Mouse (Mus musculus) forebrain, embryonic 13.5 days (tissue): ENCODE measurements around the gene Clcnkb. TPM values are rescaled to one million over a fixed set of nuclear protein-coding genes. Genes with fewer than 3 reads are reported as not detected.

ENCODE experiments used
- ATAC-seq: fragments of 200-750 bp; cut with Nextera tagmentation; 2 replicates; pipeline ENCODE4 v1.8.0; 2017
- H3K27ac ChIP-seq: fragments of 300-500 bp; sonication (generic); 2 replicates; pipeline ENCODE4 v1.5.1; 2015; ENCODE audit warnings: inconsistent platforms, mild to moderate bottlenecking, moderate library complexity
- H3K27me3 ChIP-seq: fragments of 300-500 bp; sonication (generic); 2 replicates; pipeline ENCODE4 v1.6.1; 2015; ENCODE audit warnings: mild to moderate bottlenecking, inconsistent platforms
- H3K36me3 ChIP-seq: fragments of 300-500 bp; sonication (generic); 2 replicates; pipeline ENCODE4 v1.6.1; 2015; ENCODE audit warnings: mild to moderate bottlenecking, inconsistent platforms; ENCODE audit not compliant: poor library complexity, severe bottlenecking
- H3K4me1 ChIP-seq: fragments of 300-500 bp; sonication (generic); 2 replicates; pipeline ENCODE4 v1.6.1; 2015; ENCODE audit warnings: inconsistent platforms
- H3K4me2 ChIP-seq: fragments of 300-500 bp; sonication (generic); 2 replicates; pipeline ENCODE4 v1.6.1; 2015; ENCODE audit warnings: inconsistent platforms, mild to moderate bottlenecking, moderate library complexity
- H3K4me3 ChIP-seq: fragments of 300-500 bp; sonication (generic); 2 replicates; pipeline ENCODE4 v1.5.1; 2015; ENCODE audit warnings: mild to moderate bottlenecking, inconsistent platforms
- H3K9ac ChIP-seq: fragments of 300-500 bp; sonication (generic); 2 replicates; pipeline ENCODE4 v1.6.1; 2015; ENCODE audit warnings: mild to moderate bottlenecking, inconsistent platforms
- H3K9me3 ChIP-seq: fragments of 300-500 bp; sonication (generic); replicated peaks from 2 replicates; pipeline ENCODE4 v1.6.1; 2016; ENCODE audit warnings: inconsistent platforms
- WGBS: fragments of 180-500 bp; shearing (Covaris S2); methylation state at CpG from one replicate; pipeline ENCODE4 v1.1.7; 2015; 5-methylcytosine and 5-hydroxymethylcytosine counted together
- polyA plus RNA-seq: library from polyadenylated mRNA; unstranded; fragments of >200 nt; fragmentation: Nextera tagmentation; extraction: Ambion mirVana; gene quantifications from 2 replicates; pipeline ENCODE4 v1.2.1, GENCODE M21; 2015

Gene Clcnkb
- polyA plus RNA-seq, 1 experiment from 2014 or later = not detected

DNA sequence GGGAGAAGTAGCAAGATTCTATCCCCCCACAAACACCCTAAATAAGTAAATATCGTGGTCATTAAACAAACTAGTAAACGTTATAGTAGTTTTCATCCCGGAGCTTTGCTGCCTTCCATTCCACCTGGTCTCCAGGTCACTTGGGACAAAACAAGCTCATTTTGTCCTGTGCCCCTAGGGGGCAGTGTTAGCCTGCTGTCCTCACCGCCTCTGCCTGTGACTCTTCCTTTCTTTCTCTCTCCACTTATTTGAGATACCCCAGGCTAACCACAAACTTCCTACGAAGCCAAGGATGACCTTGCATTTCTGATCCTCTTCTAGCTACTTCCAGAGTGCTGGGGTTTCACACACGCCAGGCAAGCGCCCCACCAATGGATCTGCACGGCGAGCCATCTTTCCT is 15.2 kb upstream of the Clcnkb start:
- 51% methylated on average over 9 of the region's 9 CpGs for WGBS
- no peak for ATAC-seq

DNA sequence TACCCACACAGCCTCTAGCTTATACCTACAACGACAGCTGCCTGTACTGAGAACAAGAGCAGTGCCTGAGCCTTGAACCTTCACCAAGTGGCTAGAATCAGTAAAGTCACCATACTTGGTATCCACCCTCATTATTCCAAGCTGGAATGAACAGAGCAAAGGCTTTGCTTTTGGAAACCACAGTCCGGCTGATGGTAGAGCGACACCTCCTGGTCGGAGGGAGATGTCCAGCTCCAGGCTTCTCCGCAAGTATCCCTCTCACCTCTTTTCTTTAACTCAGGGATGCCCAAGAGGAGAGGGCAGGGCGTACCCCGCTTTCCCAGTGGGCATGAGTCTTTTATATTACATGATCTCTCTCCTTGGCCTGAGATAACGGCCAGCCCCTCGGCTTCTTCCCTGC is 14.0 kb upstream of the Clcnkb start:
- Histone ChIP-seq H3K9me3 (no peaks in the 10 kb centered on the region), H3K36me3 (no peaks in the 10 kb centered on the region), H3K4me1 (peaks cover 12% of the 10 kb centered on the region), H3K27me3 (peaks cover 16% of the 10 kb centered on the region; the same call in 1 of the 2 replicates), H3K4me3 (no peak overlapping the region), H3K27ac (no peak overlapping the region), H3K4me2 (no peak overlapping the region), H3K9ac (no peak overlapping the region)
- 51% methylated on average over 9 of the region's 9 CpGs for WGBS
- ATAC-seq = no peak

More for the DNA sequence above, 15.2 kb upstream of the Clcnkb start:
- Histone ChIP-seq H3K9me3 (no peaks in the 10 kb centered on the region), H3K27ac (no peak overlapping the region), H3K27me3 (0 out of 2 replicates have a peak, but pooled peaks cover 6% of the 10 kb centered on the region), H3K36me3 (no peaks in the 10 kb centered on the region), H3K9ac (no peak overlapping the region), H3K4me2 (no peak overlapping the region), H3K4me1 (peaks cover 3% of the 10 kb centered on the region), H3K4me3 (no peak overlapping the region)

DNA sequence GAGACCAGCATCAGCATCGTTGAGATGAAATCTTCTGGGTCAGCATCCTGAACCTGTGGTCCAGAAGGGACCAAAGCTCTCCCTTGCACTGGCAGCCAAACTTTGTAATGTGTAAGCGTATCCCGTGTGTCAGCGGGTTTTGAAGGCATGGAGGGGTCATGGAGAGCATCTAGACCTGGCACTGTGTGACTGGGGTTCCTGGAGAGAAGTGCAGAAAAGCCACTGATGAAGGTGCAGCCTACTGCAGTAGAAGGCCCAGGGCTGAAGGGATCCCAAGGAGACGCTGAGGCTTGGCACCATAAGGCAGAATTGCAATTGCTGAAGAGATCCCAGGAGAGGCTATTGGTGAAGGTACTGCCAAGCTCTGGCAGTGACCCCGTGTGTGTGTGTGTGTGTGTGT is 13.6 kb upstream of the Clcnkb start:
- peaks cover 12% of the 10 kb centered on the region for H3K4me1 ChIP-seq
- 85% methylated on average over 6 of the region's 6 CpGs for WGBS
- H3K4me3 ChIP-seq = no peak overlapping the region
- no peak overlapping the region for H3K4me2 ChIP-seq
- H3K9ac ChIP-seq = no peak overlapping the region
- ATAC-seq = no peak
- no peak overlapping the region for H3K27ac ChIP-seq
- peaks cover 18% of the 10 kb centered on the region; the same call in 1 of the 2 replicates for H3K27me3 ChIP-seq
- H3K9me3 ChIP-seq = no peaks in the 10 kb centered on the region
- no peaks in the 10 kb centered on the region for H3K36me3 ChIP-seq

DNA sequence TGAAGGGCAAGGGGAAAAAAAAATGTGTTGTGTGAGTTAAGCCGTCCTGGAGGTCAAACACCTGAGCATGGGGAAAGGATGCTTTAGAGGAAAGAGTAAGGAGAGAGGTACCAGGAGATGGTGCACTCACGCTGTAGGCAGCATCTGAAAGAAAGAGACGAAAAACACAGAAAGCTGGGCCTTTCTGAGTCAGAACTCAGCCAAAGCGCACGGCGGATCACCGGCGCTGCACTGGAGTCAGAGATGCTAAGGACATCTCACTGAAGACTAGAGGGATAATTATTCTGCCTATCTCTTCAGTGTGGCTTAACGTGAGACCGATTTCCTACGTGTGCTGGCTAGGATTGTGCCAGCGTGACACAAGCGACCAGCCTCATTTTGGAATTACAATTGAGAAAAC is 12.1 kb upstream of the Clcnkb start:
- WGBS = 87% methylated on average over 13 of the region's 13 CpGs
- H3K9me3 ChIP-seq = no peaks in the 10 kb centered on the region
- no peak overlapping the region for H3K4me2 ChIP-seq

DNA sequence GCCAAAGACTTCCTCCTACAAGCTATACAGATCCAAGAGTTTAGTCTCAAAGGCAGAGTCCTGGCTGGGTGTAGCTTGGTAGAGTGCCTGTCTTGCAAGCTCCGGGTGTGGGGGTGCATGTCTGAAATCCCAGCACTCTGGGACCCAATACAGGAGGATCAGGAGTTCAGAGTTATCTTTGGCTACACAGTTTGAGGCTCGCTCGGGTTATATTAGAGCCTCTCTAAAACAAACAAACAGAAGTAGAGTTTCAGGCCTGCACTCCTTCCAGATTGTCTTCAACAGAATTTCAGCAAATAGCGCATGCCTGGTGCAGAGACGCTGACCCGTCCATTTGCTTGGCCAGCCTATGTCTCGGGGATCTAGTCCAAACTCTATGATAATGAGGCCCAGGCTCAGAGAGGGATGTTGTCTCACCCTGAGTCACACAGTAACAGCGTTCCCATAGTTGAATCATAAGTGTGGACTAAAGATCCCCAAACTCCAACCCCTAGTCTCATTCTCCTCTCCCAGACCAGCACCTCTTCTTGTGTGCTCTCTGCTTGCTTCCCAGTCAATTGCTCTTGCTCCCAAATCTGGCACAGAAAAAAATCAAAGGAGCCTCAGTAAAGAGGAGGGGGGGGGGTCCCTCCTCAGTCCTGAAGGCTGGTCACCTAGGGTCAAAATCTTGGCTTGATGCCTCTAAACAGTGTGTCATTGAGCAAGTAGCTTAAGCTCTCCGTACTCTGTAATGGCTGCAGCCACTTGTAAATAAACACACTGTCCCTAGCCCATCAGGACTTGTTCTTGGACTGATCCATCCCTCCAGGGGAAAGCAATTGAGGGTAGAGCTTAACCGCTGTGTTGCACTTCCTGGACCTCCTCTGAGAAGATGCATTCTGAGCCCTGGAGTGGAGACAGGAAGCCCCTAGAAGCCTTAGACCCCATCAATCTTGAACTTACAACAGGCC is 11.3 kb upstream of the Clcnkb start:
- no peaks in the 10 kb centered on the region for H3K9me3 ChIP-seq
- H3K4me2 ChIP-seq = no peak overlapping the region
- no peak overlapping the region for H3K4me3 ChIP-seq
- peaks cover 23% of the 10 kb centered on the region; the same call in 1 of the 2 replicates for H3K27me3 ChIP-seq
- peaks cover 12% of the 10 kb centered on the region for H3K4me1 ChIP-seq
- no peak for ATAC-seq
- no peak overlapping the region for H3K27ac ChIP-seq
- 83% methylated on average over 10 of the region's 10 CpGs for WGBS
- H3K36me3 ChIP-seq = no peaks in the 10 kb centered on the region
- no peak overlapping the region for H3K9ac ChIP-seq

More for the DNA sequence above, 12.1 kb upstream of the Clcnkb start:
- Histone ChIP-seq H3K4me3 (no peak overlapping the region), H3K4me1 (peaks cover 12% of the 10 kb centered on the region), H3K27me3 (peaks cover 18% of the 10 kb centered on the region; the same call in 1 of the 2 replicates), H3K36me3 (no peaks in the 10 kb centered on the region), H3K27ac (no peak overlapping the region), H3K9ac (no peak overlapping the region)
- no peak for ATAC-seq

DNA sequence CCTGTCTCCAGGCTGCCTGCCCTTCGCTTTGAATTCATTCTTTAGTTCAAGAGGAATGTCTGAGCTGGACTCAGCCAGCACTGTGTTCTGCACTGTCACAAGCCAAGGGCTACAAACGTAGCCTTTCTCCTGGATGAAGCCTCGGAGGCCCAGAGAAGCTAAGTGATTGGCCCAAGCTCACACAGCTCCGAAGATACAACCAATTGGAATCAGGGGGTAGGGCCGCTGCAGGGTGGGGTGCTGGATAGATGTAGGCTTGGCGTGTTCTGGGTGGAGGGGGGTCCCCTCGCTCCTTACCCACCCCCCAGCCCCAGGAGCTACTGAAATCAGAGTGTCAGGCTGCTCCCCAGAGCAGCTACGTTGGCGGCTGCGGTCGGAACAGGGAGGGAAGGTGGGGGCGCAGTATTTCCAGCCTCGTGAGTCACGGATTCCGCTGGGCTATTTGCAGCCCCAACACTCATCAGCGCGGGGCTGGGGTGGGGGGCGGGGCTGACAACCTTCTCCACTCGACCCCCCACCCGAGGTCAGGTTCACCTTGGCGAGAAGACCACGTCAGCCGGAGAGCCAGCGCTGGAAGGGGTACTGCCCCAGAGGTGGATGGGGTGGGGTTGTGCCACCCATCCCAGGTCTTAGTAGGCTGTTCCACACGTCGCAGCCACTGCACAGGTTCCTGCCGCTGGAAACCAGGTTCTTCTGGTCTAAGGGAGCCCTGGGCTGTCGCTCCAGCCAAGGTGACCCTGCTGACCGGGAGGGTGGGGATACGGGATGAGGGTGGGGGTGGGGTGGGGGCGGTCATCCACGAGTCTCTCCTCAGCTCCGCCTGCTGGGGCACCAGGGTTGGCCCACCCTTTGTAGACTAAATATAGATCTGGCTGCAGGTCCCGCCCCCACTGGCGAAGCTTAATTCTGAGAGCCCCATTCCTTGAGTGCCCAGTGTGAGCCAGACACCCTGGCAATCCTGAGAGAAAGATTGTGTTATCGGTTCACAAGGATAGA is 10.0 kb upstream of the Clcnkb start:
- H3K4me2 ChIP-seq = peak overlapping the region; percentile 73
- no peaks in the 10 kb centered on the region for H3K9me3 ChIP-seq
- H3K4me1 ChIP-seq = peaks cover 12% of the 10 kb centered on the region
- 6% methylated on average over 36 of the region's 36 CpGs for WGBS
- H3K36me3 ChIP-seq = no peaks in the 10 kb centered on the region
- peak; percentile 97 for ATAC-seq
- H3K27ac ChIP-seq = no peak overlapping the region
- H3K27me3 ChIP-seq = peaks cover 23% of the 10 kb centered on the region; the same call in 1 of the 2 replicates
- H3K4me3 ChIP-seq = peak overlapping the region; percentile 43
- H3K9ac ChIP-seq = peak overlapping the region; percentile 59

DNA sequence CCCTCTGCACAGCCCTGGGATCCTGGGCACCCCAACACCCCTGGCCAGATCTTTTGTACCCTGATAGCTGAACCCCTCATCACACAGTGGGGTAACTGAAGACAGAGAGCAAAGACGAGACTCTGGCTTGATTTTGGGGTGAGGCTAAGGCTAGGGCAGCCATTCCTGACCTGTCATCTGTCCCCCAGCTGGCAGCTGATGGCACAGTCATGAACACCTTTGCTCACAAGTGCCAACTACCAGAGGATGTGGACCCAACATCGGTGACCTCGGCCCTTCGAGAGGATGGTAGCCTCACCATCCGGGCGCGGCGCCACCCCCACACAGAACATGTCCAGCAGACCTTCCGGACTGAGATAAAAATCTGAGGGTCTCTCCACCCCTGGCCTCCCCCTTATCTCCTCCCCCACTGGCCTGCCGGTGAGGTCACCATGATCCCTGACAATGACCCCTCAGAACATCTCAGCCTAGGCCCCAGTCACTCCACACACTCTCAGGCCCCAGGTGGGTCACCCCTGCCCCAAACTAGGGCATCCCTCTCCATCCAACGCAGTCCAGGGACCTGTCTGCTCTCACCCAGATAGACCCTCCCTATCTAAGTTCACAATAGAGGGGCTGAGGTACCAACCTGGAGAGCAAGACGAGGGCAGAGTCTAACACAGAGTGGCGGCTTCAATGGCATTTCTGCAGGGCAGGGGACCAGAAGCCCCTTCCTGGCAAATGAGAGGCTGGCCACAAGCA is 8.0 kb upstream of the Clcnkb start:
- Histone ChIP-seq H3K4me2 (no peak overlapping the region), H3K9me3 (no peaks in the 10 kb centered on the region), H3K27ac (no peak overlapping the region), H3K36me3 (no peaks in the 10 kb centered on the region), H3K9ac (no peak overlapping the region), H3K4me3 (no peak overlapping the region), H3K4me1 (peaks cover 12% of the 10 kb centered on the region), H3K27me3 (peaks cover 23% of the 10 kb centered on the region; the same call in 1 of the 2 replicates)
- no peak for ATAC-seq
- WGBS = 87% methylated on average over 13 of the region's 13 CpGs

DNA sequence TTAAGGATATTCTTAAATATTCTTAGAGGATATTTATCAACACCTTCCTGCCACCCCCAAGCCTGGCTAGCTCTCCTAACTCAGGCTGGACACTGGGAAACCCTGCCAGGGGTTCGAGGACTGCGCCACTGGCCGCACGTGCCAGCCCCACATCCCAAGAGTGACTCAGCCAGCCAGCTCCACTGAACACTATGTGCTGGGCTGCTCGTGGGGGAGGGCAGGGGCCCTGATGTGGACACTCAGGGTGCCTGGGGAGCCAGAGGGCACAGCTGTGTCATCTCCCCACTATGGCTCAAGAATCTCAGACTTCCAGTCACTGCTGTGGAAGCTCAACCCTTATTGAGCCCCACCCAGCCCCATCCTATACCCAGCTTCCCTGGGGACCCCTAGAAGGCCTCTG is 7.5 kb upstream of the Clcnkb start:
- no peak overlapping the region for H3K27ac ChIP-seq
- ATAC-seq = no peak
- no peak overlapping the region for H3K4me2 ChIP-seq
- H3K9me3 ChIP-seq = no peaks in the 10 kb centered on the region
- 81% methylated on average over 5 of the region's 5 CpGs for WGBS
- peaks cover 12% of the 10 kb centered on the region for H3K4me1 ChIP-seq
- H3K9ac ChIP-seq = no peak overlapping the region
- no peaks in the 10 kb centered on the region for H3K36me3 ChIP-seq
- peaks cover 23% of the 10 kb centered on the region; the same call in 1 of the 2 replicates for H3K27me3 ChIP-seq
- H3K4me3 ChIP-seq = no peak overlapping the region

DNA sequence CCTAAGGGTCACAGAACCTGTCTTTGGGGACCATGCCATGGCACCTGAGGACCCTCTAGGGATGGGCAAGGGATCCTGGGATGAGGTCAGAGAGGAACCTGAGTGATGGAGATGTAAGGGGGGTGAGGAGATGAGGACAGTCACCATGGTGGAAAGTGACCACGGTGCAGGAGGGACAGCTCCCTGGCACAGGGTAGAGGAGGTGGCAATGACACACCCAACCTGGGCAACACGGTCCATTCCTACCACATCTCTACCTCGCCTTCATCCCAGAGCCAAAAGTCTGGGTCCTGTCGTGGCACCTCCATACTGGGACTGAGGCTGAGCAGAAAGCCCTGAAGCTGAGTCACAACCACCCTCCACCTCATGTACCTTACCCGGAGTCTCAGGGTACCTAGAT is 7.0 kb upstream of the Clcnkb start:
- Histone ChIP-seq H3K27me3 (peaks cover 23% of the 10 kb centered on the region; the same call in 1 of the 2 replicates), H3K9ac (no peak overlapping the region), H3K4me3 (no peak overlapping the region), H3K4me2 (no peak overlapping the region), H3K4me1 (peaks cover 12% of the 10 kb centered on the region), H3K9me3 (no peaks in the 10 kb centered on the region), H3K27ac (no peak overlapping the region), H3K36me3 (no peaks in the 10 kb centered on the region)
- 86% methylated on average over 5 of the region's 5 CpGs for WGBS
- no peak for ATAC-seq

DNA sequence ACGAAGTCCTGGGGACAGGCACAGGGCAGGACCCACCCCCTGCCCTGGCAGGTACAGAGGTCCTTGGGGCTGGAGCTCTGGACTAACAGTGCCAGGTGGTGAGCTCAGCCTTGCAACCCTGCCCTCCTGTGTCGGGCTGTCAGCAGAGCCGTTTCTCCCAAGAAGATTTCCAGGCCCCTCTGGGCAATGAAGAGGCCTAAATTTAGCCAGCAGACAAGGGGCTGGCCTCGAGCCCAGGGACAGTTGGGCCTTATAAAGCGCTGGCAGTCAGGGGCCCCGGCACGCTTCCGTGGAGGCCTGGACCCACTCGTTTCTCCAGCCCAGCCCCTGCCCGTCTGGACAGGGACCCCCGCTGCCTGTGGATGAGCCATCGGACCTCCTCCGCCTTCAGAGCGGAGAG is 5.6 kb upstream of the Clcnkb start:
- Histone ChIP-seq H3K4me3 (no peak overlapping the region), H3K4me2 (no peak overlapping the region), H3K27me3 (peaks cover 23% of the 10 kb centered on the region; the same call in 1 of the 2 replicates), H3K27ac (no peak overlapping the region), H3K9me3 (no peaks in the 10 kb centered on the region), H3K36me3 (no peaks in the 10 kb centered on the region), H3K4me1 (peaks cover 12% of the 10 kb centered on the region), H3K9ac (no peak overlapping the region)
- no peak for ATAC-seq
- WGBS = 72% methylated on average over 14 of the region's 14 CpGs

DNA sequence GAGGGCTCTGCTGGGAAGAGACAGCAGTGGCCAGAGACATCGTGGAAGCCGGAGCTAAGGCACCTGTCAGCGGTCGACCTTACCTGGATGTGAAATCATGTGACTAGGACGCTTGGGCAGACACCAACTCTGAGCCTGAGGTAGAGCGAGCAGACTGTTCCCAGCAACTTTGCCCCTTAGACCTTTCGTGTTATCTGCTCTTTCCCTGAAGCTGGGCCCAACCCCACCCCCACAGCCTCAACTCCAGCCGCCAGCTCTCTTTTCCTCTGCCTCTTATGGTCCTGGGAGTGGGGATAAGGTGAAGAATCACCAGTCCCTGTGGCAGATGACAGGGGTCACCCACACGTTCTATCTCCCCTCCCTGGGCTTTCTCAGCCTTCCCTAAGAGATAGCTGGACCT is 5.1 kb upstream of the Clcnkb start:
- H3K4me2 ChIP-seq = no peak overlapping the region
- no peaks in the 10 kb centered on the region for H3K36me3 ChIP-seq
- H3K9me3 ChIP-seq = no peaks in the 10 kb centered on the region
- H3K9ac ChIP-seq = no peak overlapping the region
- H3K4me3 ChIP-seq = no peak overlapping the region
- H3K4me1 ChIP-seq = peaks cover 8% of the 10 kb centered on the region
- WGBS = 60% methylated on average over 9 of the region's 9 CpGs
- H3K27me3 ChIP-seq = peaks cover 21% of the 10 kb centered on the region; the same call in 1 of the 2 replicates
- no peak for ATAC-seq
- H3K27ac ChIP-seq = no peak overlapping the region
